Mouse (Mus musculus) forebrain, embryonic 12.5 days (tissue): Measurements from ENCODE around the gene Hsd17b13. TPM values are rescaled to one million over a fixed set of nuclear protein-coding genes. Genes with fewer than 3 reads are reported as not detected.
A peak's percentile ranks its signal among the peaks of the same experiment; 100 is the strongest.
"Not testable (repeated sequence)": the region's sequence is repeated elsewhere in the genome, so short reads cannot be mapped to it uniquely, and the experiment has no call there.

Source experiments
- ATAC-seq: fragments of 200-750 bp; cut with Nextera tagmentation; 2 replicates; pipeline ENCODE4 v1.8.0; 2017; ENCODE audit warnings: moderate TSS enrichment; ENCODE audit not compliant: low FRiP score
- H3K27ac ChIP-seq: fragments of 300-500 bp; sonication (generic); 2 replicates; pipeline ENCODE4 v1.5.1; 2016; ENCODE audit warnings: mild to moderate bottlenecking
- H3K27me3 ChIP-seq: fragments of 300-500 bp; sonication (generic); 2 replicates; pipeline ENCODE4 v1.6.1; 2016; ENCODE audit warnings: mild to moderate bottlenecking
- H3K36me3 ChIP-seq: fragments of 300-500 bp; sonication (generic); replicated peaks from 2 replicates; pipeline ENCODE4 v1.6.1; 2016; ENCODE audit warnings: mild to moderate bottlenecking
- H3K4me1 ChIP-seq: fragments of 300-500 bp; sonication (generic); 2 replicates; pipeline ENCODE4 v1.6.1; 2016
- H3K4me2 ChIP-seq: fragments of 300-500 bp; sonication (generic); 2 replicates; pipeline ENCODE4 v1.6.1; 2016; ENCODE audit warnings: mild to moderate bottlenecking, moderate library complexity
- H3K4me3 ChIP-seq: fragments of 300-500 bp; sonication (generic); replicated peaks from 2 replicates; pipeline ENCODE4 v1.5.1; 2016; ENCODE audit warnings: mild to moderate bottlenecking
- H3K9ac ChIP-seq: fragments of 300-500 bp; sonication (generic); 2 replicates; pipeline ENCODE4 v1.6.1; 2016; ENCODE audit warnings: mild to moderate bottlenecking
- H3K9me3 ChIP-seq: fragments of 300-500 bp; sonication (generic); 2 replicates; pipeline ENCODE4 v1.6.1; 2016
- WGBS: fragments of 180-500 bp; shearing (Covaris S2); methylation state at CpG from one replicate; pipeline ENCODE4 v1.1.7; 2016; 5-methylcytosine and 5-hydroxymethylcytosine counted together
- polyA plus RNA-seq: library from polyadenylated mRNA; unstranded; fragments of >200 nt; fragmentation: Nextera tagmentation; extraction: Ambion mirVana; gene quantifications from 2 replicates; pipeline ENCODE4 v1.2.1, GENCODE M21; 2016

Hsd17b13 gene
- polyA plus RNA-seq: not detected in 2 replicates

GRCm38 (mm10) chr5:103977297-103977696 lies at the start of gene Hsd17b13:
TSS of gene Hsd17b13 (minus strand) at chr5:103977410.
- Histone ChIP-seq H3K9ac (no peak within 1 kb of the TSS), H3K27ac (no peak within 1 kb of the TSS), H3K9me3 (no peaks in the 10 kb centered on the region), H3K27me3 (no peaks in the 10 kb centered on the region), H3K36me3 (no peaks in the 10 kb centered on the region), H3K4me3 (no peak within 1 kb of the TSS), H3K4me2 (no peak within 1 kb of the TSS), H3K4me1 (no peaks in the 10 kb centered on the region)
- WGBS: 92% methylated on average over 4 of the region's 4 CpGs
- no peak for ATAC-seq

- 45% methylated on average over 17 of the region's 17 CpGs for WGBS
- no peak for ATAC-seq
- H3K36me3 ChIP-seq: no peaks in the 10 kb centered on the region
- H3K27me3 ChIP-seq: peaks cover 24% of the 10 kb centered on the region
- H3K4me2 ChIP-seq: no peak overlapping the region
- H3K4me3 ChIP-seq: no peak overlapping the region
- H3K4me1 ChIP-seq: peaks cover 10% of the 10 kb centered on the region
- H3K9ac ChIP-seq: no peak overlapping the region
- H3K27ac ChIP-seq: no peak overlapping the region
- no peaks in the 10 kb centered on the region for H3K9me3 ChIP-seq
Observed at GRCm38 (mm10) chr5:104025245-104025854, 48.1 kb upstream of the Hsd17b13 start.

DNA sequence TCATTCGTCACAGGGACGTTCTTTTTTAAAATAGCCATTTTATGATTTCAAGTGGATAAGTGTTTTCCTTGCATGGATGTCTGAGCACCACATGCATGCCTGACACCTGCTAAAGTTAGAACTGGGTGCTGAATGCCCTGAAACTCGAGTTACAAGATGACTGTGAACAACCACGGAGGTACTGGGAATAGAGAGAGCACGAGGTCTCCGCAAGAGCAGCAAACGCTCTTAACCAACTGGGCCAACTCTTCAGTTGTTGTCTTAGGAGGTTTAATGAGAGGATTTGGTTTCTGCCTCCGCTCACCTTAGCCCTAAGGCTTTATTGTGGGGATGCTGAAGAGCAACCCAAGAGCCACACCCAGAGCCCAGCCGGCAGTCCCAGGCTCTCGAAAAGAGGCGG lies 47.6 kb upstream of the Hsd17b13 start:
- Histone ChIP-seq H3K9me3 (no peaks in the 10 kb centered on the region), H3K27ac (no peak overlapping the region), H3K4me3 (no peak overlapping the region), H3K4me1 (peaks cover 10% of the 10 kb centered on the region), H3K4me2 (no peak overlapping the region), H3K9ac (no peak overlapping the region), H3K36me3 (no peaks in the 10 kb centered on the region), H3K27me3 (peaks cover 24% of the 10 kb centered on the region)
- ATAC-seq: no peak
- 62% methylated on average over 11 of the region's 11 CpGs for WGBS

GRCm38 (mm10) chr5:104024193-104024592 lies 47.0 kb upstream of the Hsd17b13 start:
- ATAC-seq, H3K27ac ChIP-seq, H3K36me3 ChIP-seq, H3K9ac ChIP-seq, H3K4me3 ChIP-seq, H3K4me2 ChIP-seq, H3K9me3 ChIP-seq: not testable (repeated sequence)
- Histone ChIP-seq H3K4me1 (peaks cover 10% of the 10 kb centered on the region), H3K27me3 (peaks cover 24% of the 10 kb centered on the region)
- WGBS: 88% methylated on average over 5 of the region's 5 CpGs

DNA sequence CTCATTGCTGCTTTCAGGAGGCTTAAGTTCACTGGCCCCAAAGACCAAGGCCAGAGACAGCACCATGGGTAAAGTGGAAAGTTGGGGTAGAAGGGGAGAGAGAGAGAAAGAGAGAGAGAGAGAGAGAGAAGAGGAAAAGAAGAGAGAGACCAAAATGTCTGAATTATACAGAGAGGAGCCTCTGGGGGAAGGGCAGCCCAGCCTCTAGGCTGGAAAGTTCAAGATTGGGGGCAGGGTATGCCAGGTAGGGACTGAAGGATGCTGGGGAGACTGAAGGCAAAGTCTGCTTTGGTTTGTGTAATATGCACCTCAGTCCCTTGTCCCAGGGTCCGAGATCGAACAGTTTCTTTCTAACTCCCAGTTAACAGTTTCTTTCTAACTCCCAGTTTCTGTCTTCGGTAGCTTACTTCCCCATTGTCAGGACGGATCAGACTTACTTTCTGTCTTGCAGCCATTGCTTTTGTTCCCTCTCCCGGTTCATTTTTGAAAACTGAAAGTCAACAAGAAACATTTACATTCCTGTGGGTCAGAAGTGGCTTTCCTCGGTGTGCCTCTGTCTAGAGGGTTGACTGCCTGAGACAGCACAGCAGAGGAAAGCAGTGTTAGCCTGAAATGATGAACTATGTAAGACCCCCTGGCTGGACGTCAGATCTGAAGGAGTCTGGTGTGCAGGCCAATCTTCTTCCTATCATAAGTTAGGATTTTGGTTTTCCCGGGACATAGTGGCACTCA lies 46.2 kb upstream of the Hsd17b13 start:
- peaks cover 24% of the 10 kb centered on the region for H3K27me3 ChIP-seq

DNA sequence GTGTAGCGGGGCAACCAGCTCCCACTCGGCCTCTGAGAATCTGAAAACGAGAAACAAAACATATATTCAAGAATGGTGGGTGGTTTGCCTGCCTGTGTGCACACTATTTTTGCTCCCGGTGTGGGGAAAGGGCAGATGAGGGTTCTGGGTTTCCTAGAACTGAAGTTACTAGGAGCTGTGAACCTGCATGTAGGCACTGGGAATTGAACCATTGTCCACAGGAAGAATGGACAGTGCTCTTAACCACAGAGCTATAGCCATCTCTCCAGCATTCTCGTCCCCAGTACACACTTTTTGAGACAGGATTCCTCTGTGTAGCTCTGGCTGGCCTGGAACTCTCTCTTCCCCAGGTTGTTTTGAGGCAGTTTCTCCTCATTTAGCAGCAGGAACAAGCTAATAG lies 45.3 kb upstream of the Hsd17b13 start:
- no peak for ATAC-seq
- Histone ChIP-seq H3K36me3 (no peaks in the 10 kb centered on the region), H3K27ac (no peak overlapping the region), H3K9me3 (no peaks in the 10 kb centered on the region), H3K4me2 (peak overlapping the region; percentile 75; the same call in 1 of the 2 replicates), H3K4me3 (no peak overlapping the region; the same call in 1 of the 2 replicates), H3K4me1 (peaks cover 10% of the 10 kb centered on the region), H3K9ac (no peak overlapping the region), H3K27me3 (peaks cover 24% of the 10 kb centered on the region)
- 41% methylated on average over 5 of the region's 5 CpGs for WGBS

More for the DNA sequence above, 46.2 kb upstream of the Hsd17b13 start:
- H3K27ac ChIP-seq: no peak overlapping the region
- no peak overlapping the region for H3K9ac ChIP-seq
- no peaks in the 10 kb centered on the region for H3K36me3 ChIP-seq
- no peak for ATAC-seq
- H3K4me1 ChIP-seq: peaks cover 10% of the 10 kb centered on the region
- no peak overlapping the region for H3K4me2 ChIP-seq
- WGBS: 70% methylated on average over 8 of the region's 8 CpGs
- H3K4me3 ChIP-seq: no peak overlapping the region
- H3K9me3 ChIP-seq: no peaks in the 10 kb centered on the region

GRCm38 (mm10) chr5:104021597-104022378 lies 44.6 kb upstream of the Hsd17b13 start, which contains the start of gene Hsd17b11:
TSS of gene Hsd17b11 (minus strand) at chr5:104021919.
- Histone ChIP-seq H3K9ac (peak within 1 kb of the TSS; percentile 50), H3K9me3 (no peaks in the 10 kb centered on the region), H3K4me2 (peak within 1 kb of the TSS; percentile 75), H3K4me3 (peak within 1 kb of the TSS; percentile 41), H3K36me3 (no peaks in the 10 kb centered on the region), H3K4me1 (peaks cover 10% of the 10 kb centered on the region), H3K27ac (no peak within 1 kb of the TSS), H3K27me3 (peaks cover 24% of the 10 kb centered on the region)
- ATAC-seq: peak; percentile 57
- 3% methylated on average over 31 of the region's 31 CpGs for WGBS

DNA sequence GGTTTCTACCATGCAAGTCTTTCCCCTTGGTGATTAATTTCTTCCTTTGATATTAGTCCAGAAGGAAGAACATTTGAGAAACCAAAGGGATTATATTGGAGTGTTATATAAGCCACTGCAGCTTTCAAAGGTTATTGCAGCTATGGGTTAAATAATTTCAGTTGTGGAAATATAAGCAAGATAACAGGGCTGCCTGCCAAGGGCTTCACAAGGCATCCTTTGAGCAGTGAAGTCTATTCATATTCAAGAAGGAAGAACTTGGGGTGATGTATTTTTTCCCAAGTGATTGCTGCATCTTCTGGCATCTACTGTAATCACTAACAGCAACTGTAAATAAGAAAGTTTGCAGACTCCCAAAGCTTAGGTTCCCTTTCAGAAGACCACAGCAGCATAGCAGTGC lies 34.2 kb upstream of the Hsd17b13 start:
- Histone ChIP-seq H3K27ac (no peak overlapping the region), H3K4me2 (no peak overlapping the region), H3K9me3 (no peaks in the 10 kb centered on the region), H3K9ac (no peak overlapping the region), H3K36me3 (no peaks in the 10 kb centered on the region), H3K4me3 (no peak overlapping the region), H3K4me1 (no peaks in the 10 kb centered on the region), H3K27me3 (no peaks in the 10 kb centered on the region)
- ATAC-seq: no peak

- Histone ChIP-seq H3K36me3 (no peaks in the 10 kb centered on the region), H3K4me3 (no peak overlapping the region), H3K27ac (no peak overlapping the region), H3K9me3 (no peaks in the 10 kb centered on the region), H3K4me2 (no peak overlapping the region), H3K9ac (no peak overlapping the region), H3K27me3 (no peaks in the 10 kb centered on the region), H3K4me1 (no peaks in the 10 kb centered on the region)
- ATAC-seq: no peak
- WGBS: 95% methylated on average over 7 of the region's 7 CpGs
Observed at GRCm38 (mm10) chr5:104010261-104010660, 33.1 kb upstream of the Hsd17b13 start.

GRCm38 (mm10) chr5:104009421-104009820 lies 32.2 kb upstream of the Hsd17b13 start:
- 93% methylated on average over 3 of the region's 3 CpGs for WGBS
- H3K4me2 ChIP-seq: no peak overlapping the region
- H3K27me3 ChIP-seq: no peaks in the 10 kb centered on the region
- no peak for ATAC-seq
- no peaks in the 10 kb centered on the region for H3K36me3 ChIP-seq
- H3K4me1 ChIP-seq: no peaks in the 10 kb centered on the region
- no peak overlapping the region for H3K9ac ChIP-seq
- no peaks in the 10 kb centered on the region for H3K9me3 ChIP-seq
- H3K27ac ChIP-seq: no peak overlapping the region
- no peak overlapping the region for H3K4me3 ChIP-seq

GRCm38 (mm10) chr5:104007801-104008200 lies 30.6 kb upstream of the Hsd17b13 start:
- no peak for ATAC-seq
- Histone ChIP-seq H3K4me2 (no peak overlapping the region), H3K9ac (no peak overlapping the region), H3K4me1 (peaks cover 7% of the 10 kb centered on the region), H3K27ac (no peak overlapping the region), H3K9me3 (no peaks in the 10 kb centered on the region), H3K4me3 (no peak overlapping the region), H3K36me3 (no peaks in the 10 kb centered on the region), H3K27me3 (no peaks in the 10 kb centered on the region; the same call in 1 of the 2 replicates)
- WGBS: 78% methylated on average over 5 of the region's 5 CpGs

GRCm38 (mm10) chr5:104006811-104007210 lies 29.6 kb upstream of the Hsd17b13 start:
- Histone ChIP-seq H3K9me3 (no peaks in the 10 kb centered on the region), H3K4me2 (no peak overlapping the region), H3K4me1 (peaks cover 14% of the 10 kb centered on the region), H3K27ac (no peak overlapping the region), H3K4me3 (no peak overlapping the region), H3K9ac (no peak overlapping the region), H3K27me3 (no peaks in the 10 kb centered on the region; the same call in 1 of the 2 replicates), H3K36me3 (no peaks in the 10 kb centered on the region)
- no peak for ATAC-seq
- WGBS: 64% methylated on average over 3 of the region's 3 CpGs
